Mouse (Mus musculus) lung, postnatal 0 days (tissue): ENCODE results near the gene Crybb1.

Experiments
- CTCF ChIP-seq: IDR thresholded peaks from 2 replicates; pipeline ENCODE4 v1.5.1; 2016; ENCODE audit warnings: antibody characterized with exemption, mild to moderate bottlenecking
- EP300 ChIP-seq: IDR thresholded peaks from 2 replicates; pipeline ENCODE4 v1.6.1; 2016; ENCODE audit warnings: antibody characterized with exemption, mild to moderate bottlenecking, control low read depth

DNA sequence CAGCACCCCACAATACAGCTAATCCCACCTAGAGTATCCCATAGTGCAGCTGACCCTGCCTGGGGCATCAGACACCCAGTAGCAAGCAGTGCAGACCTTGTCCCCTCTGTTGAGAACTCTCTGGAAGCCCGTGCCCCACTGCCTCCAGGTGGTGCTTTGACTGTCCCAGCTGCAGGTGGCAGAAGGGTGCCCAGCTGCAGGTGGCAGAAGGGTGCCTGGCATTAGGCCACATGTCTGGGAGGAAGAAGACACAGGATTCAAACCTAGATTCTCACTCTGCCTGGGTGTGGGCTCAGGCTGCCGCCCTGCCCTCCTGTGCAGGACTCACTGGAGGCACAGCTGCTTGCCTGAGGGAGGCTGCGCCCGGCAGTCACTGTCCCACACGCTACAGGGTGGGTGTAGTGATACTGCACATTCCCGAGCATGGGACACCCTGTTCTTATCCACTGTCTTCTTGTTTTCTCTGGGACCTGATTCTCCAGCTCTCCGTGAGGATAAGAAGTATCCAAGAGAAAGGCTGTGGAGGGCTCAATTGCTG is 30.0 kb downstream of the Crybb1 start:
- TF ChIP-seq CTCF (no peak), EP300 (no peak)
